Mouse (Mus musculus) forebrain, embryonic 14.5 days (tissue): ENCODE data around the gene Akt1. TPM values are rescaled to one million over a fixed set of nuclear protein-coding genes. Genes with fewer than 3 reads are reported as not detected.

Experiments used
- ATAC-seq: fragments of 200-750 bp; cut with Nextera tagmentation; 2 replicates; pipeline ENCODE4 v1.8.0; 2017; ENCODE audit warnings: mild to moderate bottlenecking, moderate library complexity
- DNase-seq: peaks from one replicate; pipeline ENCODE4 v3.0.0-alpha.2; 2015; ENCODE audit warnings: low spot score
- H3K27ac ChIP-seq: fragments of 300-500 bp; sonication (generic); 2 replicates; pipeline ENCODE4 v1.5.1; 2014; ENCODE audit warnings: low read depth, mild to moderate bottlenecking, control low read depth, low read length, moderate library complexity
- H3K27me3 ChIP-seq: fragments of 300-500 bp; sonication (generic); replicated peaks from 2 replicates; pipeline ENCODE4 v1.6.1; 2014; ENCODE audit warnings: low read length, control low read depth, mixed read lengths; ENCODE audit not compliant: control insufficient read depth, insufficient read depth
- H3K36me3 ChIP-seq: fragments of 300-500 bp; sonication (generic); 2 replicates; pipeline ENCODE4 v1.6.1; 2014; ENCODE audit warnings: low read length, control low read depth; ENCODE audit not compliant: control insufficient read depth, insufficient read depth
- H3K4me1 ChIP-seq: fragments of 300-500 bp; sonication (generic); 2 replicates; pipeline ENCODE4 v1.6.1; 2014; ENCODE audit warnings: antibody characterized with exemption, low read length, control low read depth; ENCODE audit not compliant: control insufficient read depth, insufficient read depth
- H3K4me2 ChIP-seq: fragments of 300-500 bp; sonication (generic); 2 replicates; pipeline ENCODE4 v1.6.1; 2014; ENCODE audit warnings: mild to moderate bottlenecking, control low read depth, low read length
- H3K4me3 ChIP-seq: fragments of 300-500 bp; sonication (generic); 2 replicates; pipeline ENCODE4 v1.5.1; 2014; ENCODE audit warnings: low read depth, low read length, control low read depth
- H3K9ac ChIP-seq: fragments of 300-500 bp; sonication (generic); 2 replicates; pipeline ENCODE4 v1.6.1; 2014; ENCODE audit warnings: mild to moderate bottlenecking, low read length, control low read depth, moderate library complexity
- H3K9me3 ChIP-seq: fragments of 300-500 bp; sonication (generic); replicated peaks from 2 replicates; pipeline ENCODE4 v1.6.1; 2016; ENCODE audit warnings: low read length, control low read depth, mixed read lengths; ENCODE audit not compliant: control insufficient read depth
- WGBS: fragments of 180-500 bp; shearing (Covaris S2); extraction: QIAGEN DNeasy Blood & Tissue Kit; methylation state at CpG from one replicate; pipeline ENCODE4 v1.1.7; 2014; 5-methylcytosine and 5-hydroxymethylcytosine counted together
- microRNA-seq: library from miRNA; unstranded; fragments of <30 nt; microRNA quantifications from one replicate; pipeline ENCODE4, GENCODE M21; 2016
- polyA plus RNA-seq: library from polyadenylated mRNA; unstranded; fragments of >200 nt; fragmentation: Nextera tagmentation; extraction: Ambion mirVana; gene quantifications from 2 replicates; pipeline ENCODE4 v1.2.1, GENCODE M21; 2014

Akt1 gene
- polyA plus RNA-seq, 1 experiment from 2014 or later, result 65.4 TPM

DNA sequence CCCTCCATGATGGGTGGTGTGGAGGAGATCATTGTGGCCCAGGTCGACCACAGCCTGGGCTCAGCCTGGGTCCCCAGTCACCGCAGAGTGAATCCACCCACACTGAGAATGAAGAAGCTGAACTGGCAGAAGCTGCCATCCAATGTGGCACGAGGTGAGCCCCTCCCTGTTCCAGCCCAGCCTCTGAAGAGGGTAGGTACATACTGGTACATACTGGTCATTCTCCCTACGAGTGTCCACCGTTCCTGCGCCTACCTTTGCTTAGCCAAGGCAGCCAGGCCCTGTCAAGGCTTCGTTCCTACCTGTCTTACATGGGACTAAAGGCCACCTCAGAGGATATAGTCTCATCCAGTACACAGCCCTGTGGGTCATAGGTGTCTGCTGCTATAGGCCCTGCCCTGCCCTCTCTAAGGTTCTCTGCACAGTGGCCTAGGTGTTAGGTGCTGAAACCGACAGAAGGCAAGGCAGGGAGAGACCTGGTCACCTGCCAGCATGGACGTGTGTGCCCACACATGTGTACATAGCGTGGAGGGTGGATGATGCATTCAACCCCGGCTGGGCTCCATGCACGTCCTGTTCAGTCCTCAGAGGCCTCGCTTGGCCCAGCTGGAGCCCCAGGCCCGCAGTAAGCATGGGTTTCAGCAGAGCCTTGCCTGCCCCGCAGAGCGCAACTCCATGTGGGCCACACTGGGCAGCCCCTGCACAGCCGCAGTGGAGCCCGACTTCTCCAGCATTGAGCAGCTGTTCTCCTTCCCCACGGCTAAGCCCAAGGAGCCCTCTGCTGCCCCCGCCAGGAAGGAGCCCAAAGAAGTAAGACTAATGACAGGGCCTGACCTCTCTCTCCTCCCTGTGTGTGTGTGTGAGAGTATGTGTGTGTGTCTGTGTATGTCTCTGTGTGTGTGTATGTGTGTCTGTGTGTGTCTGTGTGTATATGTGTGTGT lies 69.7 kb downstream of the Akt1 start:
- ATAC-seq, result peak; percentile 61
- Histone ChIP-seq H3K36me3 (no peaks in the 10 kb centered on the region), H3K27ac (peak overlapping the region; percentile 21; the same call in 1 of the 2 replicates), H3K4me2 (no peak overlapping the region), H3K9me3 (no peaks in the 10 kb centered on the region), H3K9ac (no peak overlapping the region), H3K4me1 (no peaks in the 10 kb centered on the region), H3K27me3 (no peaks in the 10 kb centered on the region), H3K4me3 (no peak overlapping the region)
- 63% methylated on average over 20 of the region's 20 CpGs for WGBS
- peak; percentile 56 for DNase-seq

DNA sequence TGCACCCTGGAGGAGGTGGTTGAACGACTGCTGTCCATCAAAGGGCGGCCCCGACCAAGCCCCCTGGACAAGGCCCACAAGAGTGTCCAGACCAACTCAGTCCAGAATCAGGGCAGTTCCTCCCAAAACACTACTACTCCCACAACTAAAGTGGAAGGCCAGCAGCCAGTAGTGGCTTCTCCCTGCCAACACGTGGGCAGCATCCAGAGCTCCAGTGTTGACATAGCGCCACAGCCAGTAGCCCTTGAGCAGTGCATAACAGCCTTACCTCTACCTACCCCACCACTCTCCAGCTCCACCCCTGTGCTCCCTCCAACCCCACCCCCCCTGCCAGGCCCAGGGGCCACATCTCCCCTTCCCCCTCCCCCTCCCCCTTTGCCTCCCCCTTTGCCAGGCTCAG lies 70.7 kb downstream of the Akt1 start:
- no peaks in the 10 kb centered on the region for H3K9me3 ChIP-seq
- no peaks in the 10 kb centered on the region for H3K27me3 ChIP-seq
- H3K27ac ChIP-seq, result no peak overlapping the region
- H3K9ac ChIP-seq, result no peak overlapping the region
- H3K4me2 ChIP-seq, result no peak overlapping the region
- DNase-seq (no peak), ATAC-seq (no peak)
- 83% methylated on average over 5 of the region's 5 CpGs for WGBS
- H3K36me3 ChIP-seq, result no peaks in the 10 kb centered on the region
- no peaks in the 10 kb centered on the region for H3K4me1 ChIP-seq
- H3K4me3 ChIP-seq, result no peak overlapping the region

Small RNAs within 50 kb of the gene (microRNA-seq; reads per million reads assigned to microRNA genes)
- not detected for gene Mir6939

Other genes with a start within 250 kb of the Akt1 start
- gene A530016L24Rik, start 185.4 kb downstream of the Akt1 start, polyA plus RNA-seq, result 0.09 and 0.12 TPM in 2 replicates
- gene Tmem179, start 158.1 kb downstream of the Akt1 start, polyA plus RNA-seq, result 40.0 and 49.0 TPM in 2 replicates
- gene Inf2, start 86.1 kb downstream of the Akt1 start, polyA plus RNA-seq, result 2.6 and 2.9 TPM in 2 replicates
- gene Adssl1, start 54.8 kb downstream of the Akt1 start, polyA plus RNA-seq, result 2.0 and 2.1 TPM in 2 replicates
- 94.1 and 155 TPM in 2 replicates for gene Siva1, start 30.2 kb downstream of the Akt1 start, polyA plus RNA-seq
- 1.0 and 1.8 TPM in 2 replicates for gene Zbtb42, start 3.9 kb upstream of the Akt1 start, polyA plus RNA-seq
- 10.3 and 15.7 TPM in 2 replicates for gene Cep170b, start 45.6 kb upstream of the Akt1 start, polyA plus RNA-seq
- gene Pld4, start 85.8 kb upstream of the Akt1 start, polyA plus RNA-seq, result 5.9 and 7.0 TPM in 2 replicates
- gene Ahnak2, start 127.8 kb upstream of the Akt1 start, polyA plus RNA-seq, result 0.29 and 0.51 TPM in 2 replicates
- 17.0 and 19.4 TPM in 2 replicates for gene Clba1, start 134.1 kb upstream of the Akt1 start, polyA plus RNA-seq
- 101 and 112 TPM in 2 replicates for gene Cdca4, start 154.5 kb upstream of the Akt1 start, polyA plus RNA-seq
- gene Gpr132, start 193.3 kb upstream of the Akt1 start, polyA plus RNA-seq, result not detected in 2 replicates